Mouse (Mus musculus) spleen, adult 2 months (tissue): ENCODE measurements around the gene Plau.

Experiments used
- CTCF ChIP-seq: fragments of 200-500 bp; IDR thresholded peaks from 2 replicates; pipeline ENCODE4 v1.5.1; 2011; ENCODE audit warnings: mild to moderate bottlenecking, inconsistent platforms; ENCODE audit not compliant: insufficient read depth, insufficient read length, insufficient replicate concordance; ENCODE audit errors: extremely low read depth
- POLR2A ChIP-seq: fragments of 200-500 bp; IDR thresholded peaks from 2 replicates; pipeline ENCODE4 v1.6.1; 2011; ENCODE audit warnings: low read depth, low read length, inconsistent platforms

DNA sequence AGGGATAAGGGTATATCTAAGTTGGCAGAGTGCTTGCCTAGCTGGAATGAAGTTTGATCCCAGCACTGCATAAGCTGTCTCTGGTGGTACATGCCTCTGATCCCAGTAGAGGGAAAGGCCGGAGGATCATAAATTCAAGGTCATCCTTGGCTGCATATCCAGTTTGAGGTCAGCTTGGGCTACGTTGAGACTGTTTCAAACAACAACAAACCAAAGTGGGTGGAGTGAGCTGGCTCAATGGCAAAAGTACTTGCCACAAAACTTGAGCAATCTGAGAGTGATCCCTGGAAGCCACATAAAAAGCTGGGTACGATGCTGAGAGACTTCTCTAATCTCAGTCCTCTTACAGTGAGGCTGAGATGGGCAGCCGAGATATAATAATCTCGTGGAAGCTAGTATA lies 25.1 kb downstream of the Plau start:
- TF ChIP-seq CTCF (no peak), POLR2A (no peak)
